Mouse (Mus musculus): ENCODE data around the gene Olfr20. TPM values are rescaled to one million over a fixed set of nuclear protein-coding genes. Genes with fewer than 3 reads are reported as not detected.
"Not testable (repeated sequence)": the region's sequence is repeated elsewhere in the genome, so short reads cannot be mapped to it uniquely, and the experiment has no call there.

The Olfr20 gene
- total RNA-seq (2021) = not detected

- DNase-seq (ENCODE audit: extremely low spot score in 1 of 2, low spot score in 2 of 2) = no peak
- intact Hi-C loops (cut with DNase I) = no loop called here
Observed at GRCm38 (mm10) chr11:73350483-73350882, at the start of gene Olfr20. Gene Olfr20 (plus strand): TSS chr11:73350783.

DNA sequence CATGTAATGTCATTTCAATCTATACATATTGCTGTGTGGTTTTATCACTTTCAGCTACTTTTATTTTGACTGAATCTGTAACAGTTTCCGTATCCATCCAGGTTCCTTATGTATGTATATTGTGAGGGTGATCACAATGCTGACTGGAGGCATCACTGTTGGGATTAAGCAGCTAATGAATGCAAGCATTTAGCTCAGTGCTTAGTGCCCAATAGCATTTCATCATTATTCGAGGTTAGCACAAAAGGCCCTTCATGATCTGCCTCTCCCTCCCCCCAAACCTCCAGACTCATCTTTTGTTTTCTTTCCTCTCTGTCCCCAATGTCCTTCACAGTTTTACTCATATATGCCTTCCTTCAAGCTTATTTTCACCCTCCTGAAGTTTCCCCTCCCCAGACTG, 47.5 kb upstream of the Olfr20 start:
- intact Hi-C loops (cut with DNase I) = no loop called here
- no peak for DNase-seq (ENCODE audit: extremely low spot score in 1 of 2, low spot score in 2 of 2)

DNA sequence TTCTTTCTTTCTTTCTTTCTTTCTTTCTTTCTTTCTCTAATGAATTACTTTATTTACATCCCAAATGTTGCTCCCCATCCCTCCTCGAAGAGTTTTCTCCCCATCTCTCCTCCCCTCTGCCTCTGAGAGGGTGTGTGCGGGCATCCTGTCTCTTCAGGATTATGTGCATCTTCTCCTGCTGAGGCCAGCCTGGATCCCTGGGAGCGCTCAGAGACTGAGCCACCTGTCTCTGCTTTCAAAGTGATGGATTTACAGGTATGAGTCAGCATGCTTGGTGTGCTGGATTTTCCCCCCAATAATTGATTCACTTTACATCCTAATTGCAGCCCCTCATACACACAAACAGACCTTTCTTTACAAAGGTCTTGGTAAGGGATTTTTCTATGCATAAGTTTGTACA, 34.6 kb upstream of the Olfr20 start:
- intact Hi-C loops (cut with DNase I) = no loop called here
- no peak for DNase-seq (ENCODE audit: extremely low spot score in 1 of 2, low spot score in 2 of 2)

DNA sequence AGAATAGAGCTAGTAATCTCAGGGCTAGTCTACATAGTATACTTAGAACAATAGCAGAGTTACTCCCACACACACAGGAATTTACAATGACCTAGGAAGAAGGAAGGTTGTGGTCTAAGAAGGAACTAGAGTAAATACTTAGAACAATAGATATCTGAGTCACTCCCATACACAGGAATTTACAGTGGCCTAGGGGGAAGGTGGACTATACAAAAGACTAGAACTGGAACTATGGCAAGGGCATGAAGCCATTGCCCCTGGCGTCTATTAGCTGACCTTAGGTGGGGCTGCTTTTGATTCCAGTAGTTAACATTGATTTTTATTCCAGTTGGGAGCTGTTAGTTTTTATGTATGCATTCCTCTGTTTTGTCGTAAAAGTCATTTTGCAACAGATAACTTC, 32.0 kb upstream of the Olfr20 start:
- DNase-seq (ENCODE audit: extremely low spot score in 1 of 2, low spot score in 2 of 2); intact Hi-C loops (cut with DNase I): not testable (repeated sequence)

GRCm38 (mm10) chr11:73321064-73321463, 29.5 kb upstream of the Olfr20 start:
- DNase-seq (ENCODE audit: extremely low spot score in 1 of 2, low spot score in 2 of 2); intact Hi-C loops (cut with DNase I): not testable (repeated sequence)

GRCm38 (mm10) chr11:73323906-73324830, 26.4 kb upstream of the Olfr20 start:
- DNase-seq (ENCODE audit: extremely low spot score in 1 of 2, low spot score in 2 of 2) = no peak
- intact Hi-C loops (cut with DNase I) = no loop called here

- DNase-seq (ENCODE audit: extremely low spot score in 1 of 2, low spot score in 2 of 2) = no peak
- intact Hi-C loops (cut with DNase I) = no loop called here
Observed at GRCm38 (mm10) chr11:73326485-73326886, 24.1 kb upstream of the Olfr20 start.

DNA sequence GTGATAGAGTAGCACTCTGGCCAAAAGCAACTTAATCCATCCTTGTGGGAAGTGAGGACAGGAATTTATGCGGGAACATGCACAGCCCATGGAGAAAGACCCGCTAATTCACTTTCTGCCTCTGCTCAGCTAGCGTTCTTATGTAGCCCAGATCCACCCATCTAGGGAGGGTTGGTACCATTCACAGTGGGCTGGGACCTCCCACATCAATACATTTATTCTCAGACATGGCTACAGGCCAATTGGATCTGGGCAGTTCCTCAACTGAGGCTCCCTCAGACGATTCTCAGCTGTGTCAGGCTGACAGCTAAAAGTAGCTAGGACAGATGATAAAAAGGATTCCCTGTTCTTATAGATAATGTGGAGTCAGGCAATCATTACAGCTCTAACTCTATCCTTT, 23.2 kb upstream of the Olfr20 start:
- intact Hi-C loops (cut with DNase I) = no loop called here
- DNase-seq (ENCODE audit: extremely low spot score in 1 of 2, low spot score in 2 of 2) = peak; percentile 7 to 18

- intact Hi-C loops (cut with DNase I) = no loop called here
- no peak for DNase-seq (ENCODE audit: extremely low spot score in 1 of 2, low spot score in 2 of 2)
Observed at GRCm38 (mm10) chr11:73329442-73329841, 21.1 kb upstream of the Olfr20 start, which contains the start of the genes Aspa, Gm49340 and Spata22. Gene Aspa (minus strand): TSS chr11:73329596. Gene Gm49340 (plus strand): TSS chr11:73329741. Gene Spata22 (plus strand): TSS chr11:73329741.

DNA sequence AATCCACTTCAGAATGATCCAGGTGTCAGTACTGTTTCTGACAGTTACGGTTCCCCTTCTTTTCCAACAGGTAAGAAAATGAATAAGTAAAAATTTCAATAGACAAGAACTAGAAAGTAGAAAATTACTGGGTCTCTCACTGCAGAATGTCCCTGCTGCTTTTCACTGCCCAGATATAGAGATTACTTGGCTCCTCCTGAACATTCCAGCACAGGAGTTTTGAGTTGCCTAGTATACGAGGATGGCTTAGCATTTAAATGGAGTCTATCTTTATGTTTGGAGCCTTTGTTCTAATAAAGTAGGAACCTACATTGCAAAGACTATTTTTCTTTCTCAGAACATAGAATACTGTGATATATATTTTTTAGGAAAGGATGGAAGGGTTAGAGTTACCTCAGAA, 17.2 kb upstream of the Olfr20 start:
- no peak for DNase-seq (ENCODE audit: extremely low spot score in 1 of 2, low spot score in 2 of 2)
- intact Hi-C loops (cut with DNase I) = no loop called here

- intact Hi-C loops (cut with DNase I) = no loop called here
- DNase-seq (ENCODE audit: extremely low spot score in 1 of 2, low spot score in 2 of 2) = no peak
Observed at GRCm38 (mm10) chr11:73336919-73337318, 13.7 kb upstream of the Olfr20 start.

GRCm38 (mm10) chr11:73370946-73371345, 20.4 kb downstream of the Olfr20 start, which contains the start of gene Olfr376:
Gene Olfr376 (plus strand): TSS chr11:73371246.
- intact Hi-C loops (cut with DNase I) = no loop called here
- no peak for DNase-seq (ENCODE audit: extremely low spot score in 1 of 2, low spot score in 2 of 2)

DNA sequence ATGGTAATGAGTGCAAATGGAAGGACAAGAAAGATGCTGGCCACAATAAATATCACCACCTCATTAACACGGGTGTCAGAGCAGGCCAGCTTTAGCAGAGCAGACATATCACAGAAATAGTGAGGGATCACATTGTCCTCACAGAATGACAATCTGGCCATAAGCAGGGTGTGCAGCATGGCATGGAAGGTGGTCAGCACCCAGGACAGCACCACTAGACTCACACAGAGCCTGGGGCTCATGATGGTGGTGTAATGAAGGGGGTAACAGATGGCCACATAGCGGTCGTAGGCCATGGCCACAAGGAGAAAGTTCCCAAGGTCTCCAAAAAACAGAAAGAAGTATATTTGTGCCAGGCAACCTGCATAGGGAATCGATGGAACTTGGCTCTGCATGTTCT, 44.8 kb downstream of the Olfr20 start:
- intact Hi-C loops (cut with DNase I) = no loop called here
- no peak for DNase-seq (ENCODE audit: extremely low spot score in 1 of 2, low spot score in 2 of 2)

GRCm38 (mm10) chr11:73399514-73399913, 48.9 kb downstream of the Olfr20 start, which contains the start of gene Olfr1:
Gene Olfr1 (minus strand): TSS chr11:73399614.
- no peak for DNase-seq (ENCODE audit: extremely low spot score in 1 of 2, low spot score in 2 of 2)

More at GRCm38 (mm10) chr11:73399514-73399913, 48.9 kb downstream of the Olfr20 start, which contains the start of gene Olfr1:
- intact Hi-C loops (cut with DNase I) = no loop called here

Other genes with a start within 250 kb of the Olfr20 start
- gene Haspin, start 212.5 kb upstream of the Olfr20 start, total RNA-seq (2021) = under 1 TPM; 0.75 to 0.92 TPM
- gene P2rx5, start 190.4 kb upstream of the Olfr20 start, total RNA-seq (2021) = under 1 TPM; 0.32 to 0.54 TPM
- 10 to 100 TPM; 59.7 to 65.4 TPM for gene Emc6, start 173.7 kb upstream of the Olfr20 start, total RNA-seq (2021)
- gene Tax1bp3, start 173.7 kb upstream of the Olfr20 start, total RNA-seq (2021) = 10 to 100 TPM; 18.2 to 20.2 TPM
- gene Ctns, start 151.7 kb upstream of the Olfr20 start, total RNA-seq (2021) = 10 to 100 TPM; 17.6 to 18.2 TPM
- gene Shpk, start 151.3 kb upstream of the Olfr20 start, total RNA-seq (2021) = 1 to 10 TPM; 2.1 to 3.0 TPM
- gene Trpv1, start 116.5 kb upstream of the Olfr20 start, total RNA-seq (2021) = under 1 TPM; 0.32 to 0.43 TPM
- under 1 TPM; 0.73 to 0.79 TPM for gene Trpv3, start 83.4 kb upstream of the Olfr20 start, total RNA-seq (2021)
- 1 to 10 TPM; 3.3 to 4.2 TPM for gene Aspa, start 21.2 kb upstream of the Olfr20 start, total RNA-seq (2021)
- not detected for gene Gm49340, start 21.0 kb upstream of the Olfr20 start, total RNA-seq (2021)
- under 1 TPM in 1 of 2 experiments, not detected in 1; 0.28 TPM for gene Spata22, start 21.0 kb upstream of the Olfr20 start, total RNA-seq (2021)
- not detected for gene Olfr376, start 20.5 kb downstream of the Olfr20 start, total RNA-seq (2021)
- gene Olfr1, start 48.8 kb downstream of the Olfr20 start, total RNA-seq (2021) = not detected
- not detected for gene Olfr378, start 77.7 kb downstream of the Olfr20 start, total RNA-seq (2021)
- gene Olfr380, start 106.7 kb downstream of the Olfr20 start, total RNA-seq (2021) = not detected
- gene Olfr381, start 140.8 kb downstream of the Olfr20 start, total RNA-seq (2021) = not detected
- gene Olfr382, start 166.4 kb downstream of the Olfr20 start, total RNA-seq (2021) = not detected
- not detected for gene Olfr385, start 242.2 kb downstream of the Olfr20 start, total RNA-seq (2021)
- gene Olfr384, start 247.8 kb downstream of the Olfr20 start, total RNA-seq (2021) = not detected